Mouse (Mus musculus): ENCODE measurements around the gene I830077J02Rik. TPM values are rescaled to one million over a fixed set of nuclear protein-coding genes. Genes with fewer than 3 reads are reported as not detected.
A peak's percentile ranks its signal among the peaks of the same experiment; 100 is the strongest.

Gene I830077J02Rik
- polyA plus RNA-seq (2015; fragmentation: Nextera tagmentation; extraction: Ambion mirVana): 0.38 and 0.55 TPM in 2 replicates

- Histone ChIP-seq H3K4me3 (no peak within 1 kb of the TSS), H3K9me3 (no peaks in the 10 kb centered on the region), H3K27ac (no peak within 1 kb of the TSS), H3K4me2 (replicated peaks) (no peak within 1 kb of the TSS), H3K36me3 (peaks cover 6% of the 10 kb centered on the region), H3K9ac (no peak within 1 kb of the TSS), H3K27me3 (no peaks in the 10 kb centered on the region), H3K4me1 (no peaks in the 10 kb centered on the region)
- no peak for ATAC-seq (ENCODE audit: low FRiP score, low read depth)
- WGBS: 79% methylated on average over 8 of the region's 8 CpGs
These were observed at the start of gene I830077J02Rik for GRCm38 (mm10) chr3:105932240-105933071. Gene I830077J02Rik, minus strand, starts transcription at chr3:105932664.

DNA sequence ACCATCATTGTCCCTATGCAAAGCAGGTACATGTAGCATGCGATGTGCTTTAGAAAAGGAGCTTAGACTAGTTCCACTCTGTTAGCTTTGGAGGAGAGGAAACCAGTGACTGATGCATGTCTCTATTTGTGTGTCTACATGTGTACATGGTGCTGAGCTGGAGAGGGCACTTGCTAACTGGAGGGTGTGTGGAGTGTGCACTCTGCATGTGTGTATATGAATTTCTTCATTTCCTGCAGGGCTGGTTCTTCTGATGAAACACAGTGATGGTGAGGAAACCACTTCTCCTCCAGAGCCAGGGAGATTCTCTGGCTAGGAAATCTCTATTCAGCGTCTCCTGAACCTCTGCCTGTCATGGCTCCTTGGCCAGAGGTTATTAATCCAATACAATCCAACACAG, 41.7 kb upstream of the I830077J02Rik start:
- H3K9ac ChIP-seq: no peak overlapping the region
- H3K4me1 ChIP-seq: no peaks in the 10 kb centered on the region
- peaks cover 16% of the 10 kb centered on the region for H3K36me3 ChIP-seq
- no peak for ATAC-seq (ENCODE audit: low FRiP score, low read depth)
- H3K9me3 ChIP-seq: no peaks in the 10 kb centered on the region
- 79% methylated on average over 2 of the region's 2 CpGs for WGBS
- H3K27ac ChIP-seq: no peak overlapping the region
- no peaks in the 10 kb centered on the region for H3K27me3 ChIP-seq
- H3K4me3 ChIP-seq: no peak overlapping the region
- no peak overlapping the region for H3K4me2 ChIP-seq (replicated peaks)

- Histone ChIP-seq H3K36me3 (peaks cover 24% of the 10 kb centered on the region), H3K4me1 (no peaks in the 10 kb centered on the region), H3K9ac (no peak within 1 kb of the TSS), H3K9me3 (no peaks in the 10 kb centered on the region), H3K27ac (no peak within 1 kb of the TSS), H3K4me3 (no peak within 1 kb of the TSS), H3K4me2 (replicated peaks) (no peak within 1 kb of the TSS), H3K27me3 (no peaks in the 10 kb centered on the region)
- no peak for ATAC-seq (ENCODE audit: low FRiP score, low read depth)
- WGBS: 87% methylated on average over 3 of the region's 3 CpGs
These were observed 40.9 kb upstream of the I830077J02Rik start, which contains the start of gene Ovgp1 for GRCm38 (mm10) chr3:105973411-105973810. Gene Ovgp1, plus strand, starts transcription at chr3:105973711.

DNA sequence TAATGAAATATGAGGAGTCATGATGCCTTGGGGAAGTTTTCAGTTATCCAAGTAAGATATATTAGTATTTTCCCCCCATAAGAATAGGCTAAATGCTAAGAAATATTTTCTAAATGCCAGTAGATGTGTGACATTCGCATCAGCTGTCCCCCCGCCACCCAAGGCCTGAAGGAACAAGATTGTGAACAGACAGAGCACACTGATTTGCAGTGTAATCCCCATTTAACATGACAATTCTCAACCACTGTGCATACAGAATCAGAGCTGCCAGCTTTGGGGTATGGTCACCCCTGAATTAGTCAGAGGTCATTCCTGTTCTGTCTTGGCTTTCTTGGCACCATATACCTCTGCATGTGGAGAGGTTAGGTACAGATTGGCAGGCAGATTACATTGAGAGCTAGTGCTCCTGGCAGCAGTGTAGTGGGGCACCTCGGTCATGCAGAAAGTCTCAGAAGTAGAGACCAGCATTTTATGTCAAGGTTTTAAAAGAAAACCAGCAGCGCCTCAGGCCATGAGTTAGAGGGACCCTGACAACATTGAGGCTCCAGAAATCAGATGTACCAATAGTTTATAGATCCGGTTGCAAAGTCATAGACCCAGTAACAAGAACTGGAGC, 39.5 kb upstream of the I830077J02Rik start:
- Histone ChIP-seq H3K4me2 (replicated peaks) (no peak overlapping the region), H3K36me3 (peaks cover 38% of the 10 kb centered on the region), H3K27me3 (no peaks in the 10 kb centered on the region), H3K4me1 (no peaks in the 10 kb centered on the region), H3K4me3 (no peak overlapping the region), H3K9me3 (no peaks in the 10 kb centered on the region), H3K9ac (no peak overlapping the region), H3K27ac (no peak overlapping the region)
- ATAC-seq (ENCODE audit: low FRiP score, low read depth): no peak
- 80% methylated on average over 5 of the region's 5 CpGs for whole genome bisulfite sequencing

- H3K4me2 ChIP-seq (replicated peaks): peak overlapping the region; percentile 89
- no peaks in the 10 kb centered on the region; the same call in 1 of the 2 replicates for H3K9me3 ChIP-seq
- ATAC-seq (ENCODE audit: low FRiP score, low read depth): no peak
- peaks cover 58% of the 10 kb centered on the region for H3K36me3 ChIP-seq
- H3K27ac ChIP-seq: no peak overlapping the region
- H3K27me3 ChIP-seq: no peaks in the 10 kb centered on the region
- peak overlapping the region; percentile 95; the same call in 1 of the 2 replicates for H3K4me3 ChIP-seq
- 100% methylated on average over 2 of the region's 2 CpGs for WGBS
- peaks cover 32% of the 10 kb centered on the region for H3K4me1 ChIP-seq
- peak overlapping the region; percentile 95; the same call in 1 of the 2 replicates for H3K9ac ChIP-seq
These were observed 28.2 kb upstream of the I830077J02Rik start for GRCm38 (mm10) chr3:105960700-105961099.

- Histone ChIP-seq H3K9ac (peak within 1 kb of the TSS; percentile 96), H3K9me3 (no peaks in the 10 kb centered on the region; the same call in 1 of the 2 replicates), H3K4me1 (peaks cover 32% of the 10 kb centered on the region), H3K36me3 (peaks cover 53% of the 10 kb centered on the region), H3K27me3 (no peaks in the 10 kb centered on the region), H3K27ac (peak within 1 kb of the TSS; percentile 79), H3K4me3 (peak within 1 kb of the TSS; percentile 95), H3K4me2 (replicated peaks) (peak within 1 kb of the TSS; percentile 89)
- 4% methylated on average over 6 of the region's 6 CpGs for WGBS
- ATAC-seq (ENCODE audit: low FRiP score, low read depth): no peak
These were observed 27.5 kb upstream of the I830077J02Rik start, which contains the start of gene Atp5f1 for GRCm38 (mm10) chr3:105959999-105960398. Gene Atp5f1, minus strand, starts transcription at chr3:105960099.

- H3K27me3 ChIP-seq: no peaks in the 10 kb centered on the region
- H3K36me3 ChIP-seq: peaks cover 53% of the 10 kb centered on the region
- under 1% methylated on average over 26 of the region's 26 CpGs for WGBS
- H3K27ac ChIP-seq: peak overlapping the region; percentile 79; the same call in 1 of the 2 replicates
- H3K4me2 ChIP-seq (replicated peaks): peak overlapping the region; percentile 89
- peak overlapping the region; percentile 95 for H3K4me3 ChIP-seq
- H3K9ac ChIP-seq: peak overlapping the region; percentile 95
- H3K9me3 ChIP-seq: no peaks in the 10 kb centered on the region; the same call in 1 of the 2 replicates
- peaks cover 32% of the 10 kb centered on the region for H3K4me1 ChIP-seq
- peak; percentile 80 for ATAC-seq (ENCODE audit: low FRiP score, low read depth)
These were observed 27.1 kb upstream of the I830077J02Rik start for GRCm38 (mm10) chr3:105959585-105959984.

- peak; percentile 97 for ATAC-seq (ENCODE audit: low FRiP score, low read depth)
- no peaks in the 10 kb centered on the region for H3K27me3 ChIP-seq
- H3K9me3 ChIP-seq: no peaks in the 10 kb centered on the region; the same call in 1 of the 2 replicates
- under 1% methylated on average over 52 of the region's 52 CpGs for WGBS
- H3K36me3 ChIP-seq: peaks cover 48% of the 10 kb centered on the region
- H3K4me3 ChIP-seq: peak within 1 kb of the TSS; percentile 95
- H3K9ac ChIP-seq: peak within 1 kb of the TSS; percentile 96
- H3K27ac ChIP-seq: peak within 1 kb of the TSS; percentile 79
- H3K4me2 ChIP-seq (replicated peaks): peak within 1 kb of the TSS; percentile 89
- H3K4me1 ChIP-seq: peaks cover 32% of the 10 kb centered on the region
These were observed 26.6 kb upstream of the I830077J02Rik start, which contains the start of gene Wdr77 for GRCm38 (mm10) chr3:105958974-105959580. Gene Wdr77, plus strand, starts transcription at chr3:105959369.

GRCm38 (mm10) chr3:105958204-105958603, 25.7 kb upstream of the I830077J02Rik start:
- Histone ChIP-seq H3K4me1 (peaks cover 32% of the 10 kb centered on the region), H3K27ac (no peak overlapping the region), H3K27me3 (no peaks in the 10 kb centered on the region), H3K9me3 (no peaks in the 10 kb centered on the region; the same call in 1 of the 2 replicates), H3K9ac (peak overlapping the region; percentile 96), H3K4me3 (peak overlapping the region; percentile 95), H3K36me3 (peaks cover 43% of the 10 kb centered on the region), H3K4me2 (replicated peaks) (peak overlapping the region; percentile 87)
- 51% methylated on average over 5 of the region's 5 CpGs for WGBS
- ATAC-seq (ENCODE audit: low FRiP score, low read depth): no peak

DNA sequence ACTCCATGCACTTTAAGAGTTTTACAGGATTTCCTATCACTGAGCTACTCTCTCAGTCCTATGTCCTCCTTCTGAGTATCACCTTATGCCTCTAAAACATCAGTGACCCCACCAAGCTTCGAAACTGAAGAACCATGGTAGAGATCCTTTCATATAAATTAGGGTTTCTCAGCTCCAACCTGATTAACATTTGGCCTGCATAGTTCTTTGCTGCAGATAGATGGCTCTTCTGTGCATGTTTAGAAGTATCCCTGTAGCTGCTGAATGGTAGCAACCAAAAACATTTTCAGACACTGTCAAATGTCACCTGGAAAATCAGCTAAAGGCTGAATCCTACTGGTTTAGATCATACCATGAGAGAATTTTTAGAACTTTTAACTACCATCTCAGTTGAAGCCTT, 24.8 kb upstream of the I830077J02Rik start:
- Histone ChIP-seq H3K4me2 (replicated peaks) (peak overlapping the region; percentile 87; the same call in 1 of the 2 replicates), H3K36me3 (peaks cover 43% of the 10 kb centered on the region), H3K27ac (no peak overlapping the region), H3K9me3 (no peaks in the 10 kb centered on the region; the same call in 1 of the 2 replicates), H3K4me3 (no peak overlapping the region), H3K27me3 (no peaks in the 10 kb centered on the region), H3K4me1 (peaks cover 32% of the 10 kb centered on the region), H3K9ac (peak overlapping the region; percentile 96; the same call in 1 of the 2 replicates)
- 91% methylated on average over 1 of the region's 1 CpGs for WGBS
- no peak for ATAC-seq (ENCODE audit: low FRiP score, low read depth)

DNA sequence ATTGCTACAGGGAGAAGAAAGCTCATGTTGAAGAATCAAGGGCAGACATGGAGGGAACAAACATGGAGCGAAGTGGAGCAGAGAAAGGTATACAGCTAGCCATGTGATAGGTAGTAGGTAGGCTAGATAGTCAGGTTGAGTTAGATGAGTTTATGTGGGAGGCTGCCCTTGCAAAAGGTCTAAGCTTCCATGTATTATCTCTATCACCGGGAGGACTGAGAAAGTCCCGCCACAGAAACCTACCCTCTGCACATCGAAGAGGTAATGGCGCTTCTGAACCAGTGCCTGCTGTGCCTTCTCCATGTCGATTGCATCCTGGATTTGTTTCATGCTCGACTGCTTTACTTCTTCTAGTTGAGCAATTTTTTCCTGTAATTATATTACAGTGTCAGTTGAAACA, 18.9 kb upstream of the I830077J02Rik start:
- peaks cover 69% of the 10 kb centered on the region for H3K36me3 ChIP-seq
- no peak for ATAC-seq (ENCODE audit: low FRiP score, low read depth)
- H3K4me3 ChIP-seq: no peak overlapping the region
- no peaks in the 10 kb centered on the region for H3K27me3 ChIP-seq
- H3K4me1 ChIP-seq: 0 out of 2 replicates have a peak, but pooled peaks cover 2% of the 10 kb centered on the region
- H3K9ac ChIP-seq: no peak overlapping the region
- WGBS: 97% methylated on average over 7 of the region's 7 CpGs
- H3K4me2 ChIP-seq (replicated peaks): no peak overlapping the region
- no peaks in the 10 kb centered on the region for H3K9me3 ChIP-seq
- no peak overlapping the region for H3K27ac ChIP-seq

Data from limb, embryonic 13.5 days (tissue).